Mouse (Mus musculus): ENCODE data around the gene Slc41a2.
"Not testable (repeated sequence)": the region's sequence is repeated elsewhere in the genome, so short reads cannot be mapped to it uniquely, and the experiment has no call there.

Gene Slc41a2

GRCm38 (mm10) chr10:83337159-83337951 is at the start of gene Slc41a2:
TSS of gene Slc41a2 (minus strand) at chr10:83337882.
- DNase-seq (ENCODE audit: low spot score in 2 of 2): peak; percentile 68 to 71

GRCm38 (mm10) chr10:83385330-83385910 is 47.7 kb upstream of the Slc41a2 start:
- no peak for DNase-seq (ENCODE audit: low spot score in 2 of 2)

GRCm38 (mm10) chr10:83384456-83385215 is 47.0 kb upstream of the Slc41a2 start:
- no peak for DNase-seq (ENCODE audit: low spot score in 2 of 2)

GRCm38 (mm10) chr10:83383863-83384262 is 46.2 kb upstream of the Slc41a2 start:
- DNase-seq (ENCODE audit: low spot score in 2 of 2): no peak

GRCm38 (mm10) chr10:83382988-83383387 is 45.3 kb upstream of the Slc41a2 start:
- DNase-seq (ENCODE audit: low spot score in 2 of 2): no peak

GRCm38 (mm10) chr10:83382528-83382927 is 44.8 kb upstream of the Slc41a2 start:
- DNase-seq (ENCODE audit: low spot score in 2 of 2): no peak

DNA sequence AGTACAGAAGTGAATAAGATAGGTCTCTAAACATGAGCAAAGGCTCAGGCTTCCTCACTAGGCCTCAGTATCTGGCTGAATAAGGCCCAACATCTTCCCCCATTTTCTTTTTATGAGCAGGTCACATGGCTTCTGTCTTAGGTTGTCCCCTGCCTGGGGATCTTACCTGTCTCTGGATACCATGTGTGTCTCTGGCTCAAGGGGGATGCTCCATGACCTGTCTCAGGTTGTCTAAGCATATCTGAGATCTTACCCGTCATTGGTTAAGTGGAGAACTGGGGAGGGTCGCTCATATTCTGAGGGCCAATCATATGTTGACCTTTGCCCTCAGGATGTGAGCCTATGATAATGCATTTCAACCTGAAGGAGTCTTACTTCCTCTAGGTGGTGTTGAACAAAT is 42.8 kb upstream of the Slc41a2 start:
- DNase-seq (ENCODE audit: low spot score in 2 of 2): no peak

- no peak for DNase-seq (ENCODE audit: low spot score in 2 of 2)
These were observed 40.6 kb upstream of the Slc41a2 start for GRCm38 (mm10) chr10:83378083-83378833.

DNA sequence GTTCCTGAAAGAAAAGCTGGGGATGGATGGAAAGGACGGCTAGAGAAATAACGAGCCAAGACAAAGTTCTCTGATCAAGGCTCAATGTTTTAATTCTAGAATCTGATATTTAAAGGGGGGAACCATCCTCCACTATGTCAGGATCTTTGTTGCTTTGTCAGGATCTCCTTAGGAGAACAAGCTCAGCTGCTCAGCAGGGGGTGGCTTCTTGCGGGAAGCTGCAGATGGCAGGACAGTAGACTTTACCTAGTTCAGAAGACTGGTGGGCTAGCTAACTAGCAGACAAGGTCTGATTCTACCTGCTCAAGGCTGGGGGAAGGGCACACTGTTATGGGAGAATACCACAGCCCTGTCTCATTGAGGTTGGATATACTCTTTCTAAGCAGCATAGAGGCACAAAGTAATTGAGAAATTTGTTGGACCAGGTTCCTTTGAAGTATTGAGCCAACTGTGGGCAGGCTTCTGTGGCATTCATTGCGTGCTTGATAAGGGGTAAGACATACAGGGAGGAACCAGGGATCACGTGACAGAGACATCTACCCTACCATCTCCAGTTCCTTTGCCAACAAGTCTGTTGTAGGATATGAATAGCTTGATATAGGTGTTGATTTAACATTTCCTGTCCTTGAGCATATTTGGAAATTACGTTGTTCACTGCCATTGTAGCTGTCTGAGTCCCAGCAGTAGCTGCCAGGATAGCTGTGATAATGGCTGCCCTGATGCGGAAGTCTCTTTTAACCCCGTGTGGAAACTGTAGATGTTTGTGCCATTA is 39.4 kb upstream of the Slc41a2 start:
- no peak for DNase-seq (ENCODE audit: low spot score in 2 of 2)

DNA sequence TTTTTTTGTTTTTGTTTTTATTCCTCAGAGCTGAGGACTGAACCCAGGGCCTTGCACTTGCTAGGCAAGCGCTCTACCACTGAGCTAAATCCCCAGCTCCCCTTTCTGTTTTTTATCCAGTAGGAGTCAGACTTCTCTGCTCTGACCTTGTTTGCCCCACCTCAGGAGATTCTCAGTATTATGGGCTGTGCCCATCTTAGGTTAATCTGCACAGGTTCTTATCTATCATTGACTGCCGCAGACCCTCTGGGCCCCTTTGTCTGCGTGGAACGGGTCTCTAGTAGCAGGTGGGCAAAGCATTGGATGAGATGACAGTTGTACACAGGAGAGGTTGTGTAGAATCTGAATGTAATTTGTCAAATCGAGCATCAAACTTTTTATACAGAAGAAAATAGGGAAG is 37.8 kb upstream of the Slc41a2 start:
- not testable (repeated sequence) for DNase-seq (ENCODE audit: low spot score in 2 of 2)

DNA sequence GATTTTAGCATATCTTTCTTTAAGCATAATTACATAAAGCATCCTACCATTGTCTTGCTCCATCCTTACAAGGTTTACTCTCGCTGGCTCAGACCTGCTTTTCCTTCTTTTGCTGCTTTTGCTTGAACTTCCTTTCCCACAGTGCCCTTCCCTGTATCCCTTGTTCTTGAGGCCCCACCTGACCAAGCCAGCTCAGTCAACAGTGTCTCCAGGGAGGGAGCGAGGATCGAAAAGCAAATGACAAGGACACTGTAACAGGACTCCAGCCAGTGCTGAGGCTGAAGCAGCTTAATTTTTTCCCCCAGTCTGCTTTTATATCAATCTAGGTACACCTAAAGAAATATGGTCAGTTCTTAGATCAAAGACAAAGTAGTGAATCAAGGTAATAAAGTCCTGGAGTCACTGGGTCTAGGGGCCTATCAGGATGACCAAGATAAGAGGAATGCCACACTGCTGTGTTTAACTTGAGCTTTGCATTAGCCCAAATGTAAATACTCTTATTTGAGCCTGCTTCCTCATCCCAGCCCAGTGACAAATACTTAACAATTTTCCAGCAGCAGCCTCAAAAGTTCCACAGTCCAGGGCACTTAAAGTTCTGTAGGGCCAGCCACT is 36.5 kb upstream of the Slc41a2 start:
- DNase-seq (ENCODE audit: low spot score in 2 of 2): no peak

- no peak for DNase-seq (ENCODE audit: low spot score in 2 of 2)
These were observed 31.2 kb upstream of the Slc41a2 start for GRCm38 (mm10) chr10:83368918-83369317.

GRCm38 (mm10) chr10:83363451-83363850 is 25.8 kb upstream of the Slc41a2 start:
- DNase-seq (ENCODE audit: low spot score in 2 of 2): no peak

- peak in 1 of 2 experiments; percentile 19 for DNase-seq (ENCODE audit: low spot score in 2 of 2)
These were observed 24.1 kb upstream of the Slc41a2 start for GRCm38 (mm10) chr10:83361643-83362382.

- DNase-seq (ENCODE audit: low spot score in 2 of 2): no peak
These were observed 22.7 kb upstream of the Slc41a2 start for GRCm38 (mm10) chr10:83360356-83360755.

- DNase-seq (ENCODE audit: low spot score in 2 of 2): peak; percentile 96 to 98
These were observed 22.3 kb upstream of the Slc41a2 start, which contains the start of gene D10Wsu102e for GRCm38 (mm10) chr10:83359956-83360355. TSS of gene D10Wsu102e (plus strand) at chr10:83360221.

DNA sequence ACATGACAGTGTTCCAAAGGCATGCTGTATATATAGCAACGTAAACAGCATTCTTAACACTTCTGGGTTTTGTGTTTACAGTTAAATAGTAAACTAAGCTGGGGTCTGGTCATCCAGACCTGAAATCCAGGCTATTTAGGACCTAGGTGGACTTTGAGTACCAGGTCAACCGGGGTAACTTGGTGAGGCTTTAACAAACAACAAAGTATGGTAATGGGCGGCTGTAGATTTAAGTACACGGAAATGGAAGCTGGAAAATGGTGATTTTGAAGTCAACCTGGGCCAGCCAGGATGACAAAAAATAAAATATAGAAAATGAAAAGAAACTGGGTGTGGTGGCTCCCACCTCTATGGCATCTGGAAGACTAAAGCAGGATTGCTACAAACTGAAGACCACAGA is 21.8 kb upstream of the Slc41a2 start:
- no peak for DNase-seq (ENCODE audit: low spot score in 2 of 2)

DNA sequence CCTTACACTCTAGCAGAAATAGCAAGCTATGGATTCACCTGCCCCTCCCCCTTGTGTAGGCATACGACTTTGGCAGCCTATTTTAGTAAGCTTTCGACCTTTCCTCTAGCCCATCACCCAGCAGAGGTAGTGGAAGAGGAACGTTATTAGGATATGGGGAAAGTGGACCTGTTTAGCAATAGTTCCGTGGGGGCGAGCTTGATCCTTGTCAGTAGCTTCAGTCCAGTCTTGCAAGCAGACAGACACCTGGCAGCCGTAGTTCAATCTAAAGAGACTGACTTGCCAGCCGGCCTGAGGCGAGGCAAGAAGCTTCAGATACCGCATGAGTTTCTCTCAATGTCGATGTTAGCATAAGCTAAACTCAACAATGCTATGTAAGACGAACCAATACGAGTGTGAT is 18.7 kb upstream of the Slc41a2 start:
- no peak for DNase-seq (ENCODE audit: low spot score in 2 of 2)

DNA sequence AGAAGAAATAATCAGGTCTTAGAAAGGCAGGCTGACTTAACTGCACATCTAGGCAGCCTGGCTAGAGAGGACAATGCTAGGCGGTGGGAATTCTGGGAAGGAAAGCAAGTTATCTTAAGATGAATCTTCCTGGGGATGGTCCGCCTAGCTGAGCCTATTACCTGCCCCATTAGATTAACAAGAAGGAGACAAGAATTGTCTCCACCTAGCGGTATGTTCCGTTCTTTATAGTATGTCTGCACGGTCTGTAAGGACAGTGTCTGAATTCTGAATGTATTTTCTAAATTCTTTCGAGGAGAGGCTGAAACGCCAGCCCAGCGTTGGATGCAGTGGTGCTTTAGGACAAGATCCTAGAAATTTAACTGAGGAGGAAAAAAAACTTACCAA is 16.6 kb upstream of the Slc41a2 start:
- DNase-seq (ENCODE audit: low spot score in 2 of 2): peak; percentile 24 to 37
